Mouse (Mus musculus) liver, postnatal 0 days (tissue): Measurements from ENCODE around the gene Cyth3. TPM values are rescaled to one million over a fixed set of nuclear protein-coding genes. Genes with fewer than 3 reads are reported as not detected.

Experiments
- ATAC-seq: fragments of 200-750 bp; cut with Nextera tagmentation; 2 replicates; pipeline ENCODE4 v1.8.0; 2017; ENCODE audit warnings: mild to moderate bottlenecking, moderate library complexity
- DNase-seq: peaks from one replicate; pipeline ENCODE4 v3.0.0-alpha.2; 2016
- H3K27ac ChIP-seq: fragments of 300-500 bp; sonication (generic); 2 replicates; pipeline ENCODE4 v1.5.1; 2014; ENCODE audit warnings: antibody characterized with exemption, moderate library complexity, mild to moderate bottlenecking, low read depth
- H3K27me3 ChIP-seq: fragments of 300-500 bp; sonication (generic); 2 replicates; pipeline ENCODE4 v1.6.1; 2014; ENCODE audit warnings: low read length, control low read depth, mixed read lengths; ENCODE audit not compliant: insufficient read depth
- H3K36me3 ChIP-seq: fragments of 300-500 bp; sonication (generic); replicated peaks from 2 replicates; pipeline ENCODE4 v1.6.1; 2014; ENCODE audit warnings: mild to moderate bottlenecking, control low read depth, low read length, moderate library complexity, mixed read lengths; ENCODE audit not compliant: insufficient read depth
- H3K4me1 ChIP-seq: fragments of 300-500 bp; sonication (generic); 2 replicates; pipeline ENCODE4 v1.6.1; 2014; ENCODE audit warnings: antibody characterized with exemption, mild to moderate bottlenecking, control low read depth; ENCODE audit not compliant: insufficient read depth
- H3K4me2 ChIP-seq: fragments of 300-500 bp; sonication (generic); 2 replicates; pipeline ENCODE4 v1.6.1; 2014; ENCODE audit warnings: low read depth, mild to moderate bottlenecking, low read length, moderate library complexity, mixed read lengths
- H3K4me3 ChIP-seq: fragments of 300-500 bp; sonication (generic); 2 replicates; pipeline ENCODE4 v1.5.1; 2014; ENCODE audit warnings: low read depth, low read length
- H3K9ac ChIP-seq: fragments of 300-500 bp; sonication (generic); replicated peaks from 2 replicates; pipeline ENCODE4 v1.6.1; 2014; ENCODE audit warnings: mild to moderate bottlenecking, moderate library complexity
- H3K9me3 ChIP-seq: fragments of 300-500 bp; sonication (generic); 2 replicates; pipeline ENCODE4 v1.6.1; 2016; ENCODE audit warnings: mild to moderate bottlenecking, control low read depth, low read length, mixed read lengths
- CTCF ChIP-seq: sonication (generic); IDR thresholded peaks from 2 replicates; pipeline ENCODE4 v1.5.1; 2016; ENCODE audit warnings: antibody characterized with exemption, low read depth
- EP300 ChIP-seq: IDR thresholded peaks from 2 replicates; pipeline ENCODE4 v1.6.1; 2016; ENCODE audit warnings: antibody characterized with exemption, low read depth, mild to moderate bottlenecking
- WGBS: fragments of 180-500 bp; shearing (Covaris S2); extraction: QIAGEN DNeasy Blood & Tissue Kit; methylation state at CpG from one replicate; pipeline ENCODE4 v1.1.7; 2014; ENCODE audit not compliant: insufficient replicate concordance; 5-methylcytosine and 5-hydroxymethylcytosine counted together
- polyA plus RNA-seq: library from polyadenylated mRNA; unstranded; fragments of >200 nt; fragmentation: Nextera tagmentation; extraction: Ambion mirVana; gene quantifications from 2 replicates; pipeline ENCODE4 v1.2.1, GENCODE M21; 2015

Gene Cyth3
- polyA plus RNA-seq, 1 experiment from 2014 or later, result 15.3 TPM

DNA sequence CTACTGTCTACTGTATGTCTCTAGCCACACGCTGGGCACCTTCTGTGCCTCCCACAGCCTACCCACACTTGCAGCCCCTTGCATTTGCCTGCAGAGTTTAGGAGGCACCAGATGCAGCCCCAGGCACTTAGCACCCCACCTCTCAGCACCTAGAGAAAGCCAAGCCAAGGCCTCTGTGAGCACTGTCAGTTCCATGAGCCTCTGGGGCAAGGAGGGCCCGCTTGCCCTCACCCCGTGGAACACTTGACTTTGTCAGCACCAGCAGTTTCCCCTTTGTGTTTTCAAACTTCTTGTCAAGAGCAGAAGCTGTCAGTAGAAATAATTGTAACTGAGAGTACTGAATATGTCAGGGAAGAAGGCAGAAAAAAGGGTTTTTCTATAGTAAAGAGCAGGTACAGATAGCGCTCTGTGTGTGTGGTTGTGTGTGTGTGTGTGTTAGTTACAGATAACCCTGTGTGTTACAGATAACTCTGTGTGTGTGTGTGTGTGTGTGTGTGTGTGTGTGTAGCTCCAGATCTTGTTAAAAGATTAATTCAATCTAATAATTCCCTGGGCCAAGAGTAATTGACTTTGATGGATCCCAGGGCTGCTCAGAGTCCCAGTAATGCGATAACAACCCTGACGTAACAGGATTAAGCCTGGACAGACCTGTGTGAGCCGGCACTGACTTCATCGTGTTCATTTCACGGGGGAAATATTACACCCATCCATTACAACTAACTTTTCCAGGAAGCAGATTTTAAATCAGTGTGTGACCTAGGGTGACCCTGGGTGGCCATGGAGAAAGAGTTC lies 84.0 kb downstream of the Cyth3 start:
- H3K4me1 ChIP-seq, result no peaks in the 10 kb centered on the region
- WGBS, result 64% methylated on average over 9 of the region's 9 CpGs
- no peak overlapping the region for H3K4me2 ChIP-seq
- ATAC-seq (no peak), DNase-seq (no peak)
- TF ChIP-seq EP300 (peak; percentile 41; the same call in 1 of the 2 replicates), CTCF (no peak)
- H3K9ac ChIP-seq, result no peak overlapping the region
- H3K27me3 ChIP-seq, result no peaks in the 10 kb centered on the region
- H3K27ac ChIP-seq, result no peak overlapping the region
- no peaks in the 10 kb centered on the region for H3K9me3 ChIP-seq
- no peak overlapping the region for H3K4me3 ChIP-seq
- H3K36me3 ChIP-seq, result peaks cover 72% of the 10 kb centered on the region

- no peak for TF ChIP-seq EP300
- TF ChIP-seq CTCF, result no peak
- 84% methylated on average over 7 of the region's 7 CpGs for WGBS
- H3K36me3 ChIP-seq, result peaks cover 71% of the 10 kb centered on the region
Observed at GRCm38 (mm10) chr5:143706822-143707200, 84.6 kb downstream of the Cyth3 start.

GRCm38 (mm10) chr5:143711326-143711725 lies 89.1 kb downstream of the Cyth3 start:
- Histone ChIP-seq H3K27me3 (no peaks in the 10 kb centered on the region), H3K36me3 (peaks cover 84% of the 10 kb centered on the region), H3K4me3 (no peak overlapping the region), H3K4me2 (no peak overlapping the region), H3K4me1 (no peaks in the 10 kb centered on the region), H3K27ac (no peak overlapping the region), H3K9me3 (no peaks in the 10 kb centered on the region), H3K9ac (no peak overlapping the region)
- TF ChIP-seq EP300 (no peak), CTCF (peak; percentile 96)
- DNase-seq (peak; percentile 77), ATAC-seq (peak; percentile 70)
- WGBS, result 27% methylated on average over 7 of the region's 7 CpGs

More at GRCm38 (mm10) chr5:143706822-143707200, 84.6 kb downstream of the Cyth3 start:
- Histone ChIP-seq H3K9me3 (no peaks in the 10 kb centered on the region), H3K4me3 (no peak overlapping the region), H3K27me3 (no peaks in the 10 kb centered on the region), H3K27ac (no peak overlapping the region), H3K9ac (no peak overlapping the region), H3K4me2 (no peak overlapping the region), H3K4me1 (no peaks in the 10 kb centered on the region)
- no peak for DNase-seq
- no peak for ATAC-seq

GRCm38 (mm10) chr5:143712011-143712800 lies 90.0 kb downstream of the Cyth3 start:
- 78% methylated on average over 14 of the region's 14 CpGs for WGBS
- TF ChIP-seq CTCF, result no peak
- TF ChIP-seq EP300, result no peak
- DNase-seq, result no peak

DNA sequence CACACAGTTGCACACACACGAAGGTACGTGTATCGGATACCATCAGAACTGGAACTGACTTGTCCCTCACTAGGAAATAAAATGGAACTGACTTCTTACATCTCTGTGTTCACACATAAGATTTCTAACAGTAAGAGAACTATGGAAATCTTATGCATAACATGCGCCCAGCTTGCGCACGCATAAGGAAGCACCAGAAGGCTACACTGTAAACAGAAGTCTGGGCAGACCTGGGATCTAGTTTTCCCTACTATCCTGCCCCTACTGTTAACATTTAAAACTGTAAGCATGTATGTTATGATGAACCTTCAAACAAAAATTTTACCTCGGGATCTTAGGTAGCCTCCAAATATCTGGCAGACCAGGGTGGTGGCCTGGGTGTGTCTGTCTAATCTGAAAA lies 99.7 kb downstream of the Cyth3 start:
- no peaks in the 10 kb centered on the region for H3K4me1 ChIP-seq
- H3K36me3 ChIP-seq, result peaks cover 79% of the 10 kb centered on the region
- H3K4me3 ChIP-seq, result no peak overlapping the region
- ATAC-seq (no peak), DNase-seq (no peak)
- H3K27me3 ChIP-seq, result no peaks in the 10 kb centered on the region
- no peak overlapping the region for H3K9ac ChIP-seq
- no peak overlapping the region for H3K4me2 ChIP-seq
- TF ChIP-seq EP300 (no peak), CTCF (no peak)
- H3K27ac ChIP-seq, result no peak overlapping the region
- H3K9me3 ChIP-seq, result no peaks in the 10 kb centered on the region
- WGBS, result 87% methylated on average over 7 of the region's 7 CpGs

More at GRCm38 (mm10) chr5:143712011-143712800, 90.0 kb downstream of the Cyth3 start:
- peaks cover 84% of the 10 kb centered on the region for H3K36me3 ChIP-seq
- no peak overlapping the region for H3K4me3 ChIP-seq
- no peak overlapping the region for H3K9ac ChIP-seq
- H3K4me2 ChIP-seq, result no peak overlapping the region
- no peaks in the 10 kb centered on the region for H3K9me3 ChIP-seq
- ATAC-seq, result 0 out of 2 replicates have a peak, but pooled peaks have one; percentile 28
- H3K27ac ChIP-seq, result no peak overlapping the region
- H3K4me1 ChIP-seq, result no peaks in the 10 kb centered on the region
- H3K27me3 ChIP-seq, result no peaks in the 10 kb centered on the region

GRCm38 (mm10) chr5:143730915-143731314 lies 108.7 kb downstream of the Cyth3 start:
- Histone ChIP-seq H3K9ac (peak overlapping the region; percentile 96; the same call in 1 of the 2 replicates), H3K36me3 (peaks cover 13% of the 10 kb centered on the region), H3K4me3 (peak overlapping the region; percentile 86), H3K9me3 (no peaks in the 10 kb centered on the region), H3K4me1 (peaks cover 16% of the 10 kb centered on the region), H3K4me2 (peak overlapping the region; percentile 97), H3K27me3 (no peaks in the 10 kb centered on the region), H3K27ac (peak overlapping the region; percentile 95; the same call in 1 of the 2 replicates)
- ATAC-seq, result no peak
- no peak for DNase-seq
- 8% methylated on average over 6 of the region's 6 CpGs for WGBS
- TF ChIP-seq EP300 (no peak), CTCF (no peak)
